Mouse (Mus musculus) CH12.LX (cell line): ENCODE data around the gene Runx3. TPM values are rescaled to one million over a fixed set of nuclear protein-coding genes. Genes with fewer than 3 reads are reported as not detected.

ENCODE experiments used
- DNase-seq: peaks from one replicate; pipeline ENCODE4 v3.0.0-alpha.2; 2013; ENCODE audit errors: extremely low read depth
- H3K27ac ChIP-seq: 2 replicates; pipeline ENCODE4 v1.5.1; 2012; ENCODE audit warnings: low read depth, mild to moderate bottlenecking, control low read depth, moderate library complexity; ENCODE audit not compliant: insufficient read depth
- H3K27me3 ChIP-seq: replicated peaks from 2 replicates; pipeline ENCODE3; 2012; ENCODE audit warnings: inconsistent platforms
- H3K36me3 ChIP-seq, 2 experiments: replicated peaks in 1 of 2; 2 replicates each; pipeline versions ENCODE3 to v1.6.1; 2012; ENCODE audit warnings: inconsistent platforms in 1 of 2, low read length in 1 of 2, mild to moderate bottlenecking in 1 of 2, mixed read lengths in 1 of 2, moderate library complexity in 1 of 2; ENCODE audit not compliant: control insufficient read depth in 1 of 2, insufficient read depth in 1 of 2
- H3K4me1 ChIP-seq, 2 experiments: 2 replicates each; pipeline ENCODE4 v1.6.1; 2012; ENCODE audit warnings: inconsistent platforms in 1 of 2, moderate library complexity in 1 of 2; ENCODE audit not compliant: insufficient read depth in 2 of 2, control insufficient read depth in 1 of 2
- H3K4me2 ChIP-seq: 2 replicates; pipeline ENCODE4 v1.6.1; 2012; ENCODE audit warnings: low read depth, mild to moderate bottlenecking, control low read depth; ENCODE audit not compliant: poor library complexity, insufficient read depth, severe bottlenecking
- H3K4me3 ChIP-seq, 3 experiments: fragments of 150-350 bp in 1 of 3; sonication (generic) in 1 of 3; replicated peaks in 1 of 3; 2 replicates each; pipeline versions ENCODE3 to v1.5.1; 2011 to 2012; ENCODE audit warnings: low read depth in 2 of 3, low read length in 2 of 3, mild to moderate bottlenecking in 2 of 3, moderate library complexity in 2 of 3, control low read depth in 1 of 3, improper control_type of control experiment in 1 of 3, inconsistent platforms in 1 of 3, mixed read lengths in 1 of 3; ENCODE audit not compliant: poor library complexity in 1 of 3
- H3K79me2 ChIP-seq: replicated peaks from 2 replicates; pipeline ENCODE4 v1.6.1; 2012; ENCODE audit warnings: mild to moderate bottlenecking, moderate library complexity; ENCODE audit not compliant: control insufficient read depth, poor library complexity, insufficient read depth, severe bottlenecking; ENCODE audit errors: extremely low read depth
- H3K9ac ChIP-seq: 2 replicates; pipeline ENCODE4 v1.6.1; 2012; ENCODE audit warnings: low read depth, mild to moderate bottlenecking, control low read depth, moderate library complexity; ENCODE audit not compliant: insufficient read depth
- H3K9me3 ChIP-seq: replicated peaks from 2 replicates; pipeline ENCODE3; 2012; ENCODE audit warnings: low read length, inconsistent platforms, mixed read lengths
- BHLHE40 ChIP-seq: IDR thresholded peaks from 2 replicates; pipeline ENCODE4 v1.6.1; 2011; ENCODE audit warnings: mild to moderate bottlenecking, low read depth, low read length, improper control_type of control experiment
- CHD1 ChIP-seq: IDR thresholded peaks from 2 replicates; pipeline ENCODE4 v1.6.1; 2012; ENCODE audit warnings: low read depth, low read length, improper control_type of control experiment, inconsistent platforms
- CTCF ChIP-seq, 2 experiments: IDR thresholded peaks in 1 of 2; conservative IDR thresholded peaks in 1 of 2; 2 replicates each; pipeline ENCODE4 v1.5.1; 2011 to 2012; ENCODE audit warnings: low read depth in 2 of 2, low read length in 2 of 2, improper control_type of control experiment in 1 of 2, inconsistent platforms in 1 of 2, mild to moderate bottlenecking in 1 of 2, moderate library complexity in 1 of 2
- E2F4 ChIP-seq: IDR thresholded peaks from 2 replicates; pipeline ENCODE4 v1.6.1; 2011; ENCODE audit warnings: low read depth, low read length, improper control_type of control experiment; ENCODE audit not compliant: insufficient replicate concordance
- ELF1 ChIP-seq: IDR thresholded peaks from 2 replicates; pipeline ENCODE4 v1.6.1; 2014; ENCODE audit warnings: low read depth, mild to moderate bottlenecking, inconsistent platforms, low read length, improper control_type of control experiment
- EP300 ChIP-seq: IDR thresholded peaks from 2 replicates; pipeline ENCODE4 v1.6.1; 2011; ENCODE audit warnings: low read length, improper control_type of control experiment
- GABPA ChIP-seq: IDR thresholded peaks from 2 replicates; pipeline ENCODE4 v1.6.1; 2012; ENCODE audit warnings: low read depth, low read length, improper control_type of control experiment, inconsistent platforms; ENCODE audit not compliant: insufficient replicate concordance
- HCFC1 ChIP-seq: IDR thresholded peaks from 2 replicates; pipeline ENCODE4 v1.6.1; 2012; ENCODE audit warnings: low read depth, mild to moderate bottlenecking, inconsistent platforms, low read length, improper control_type of control experiment
- IRF4 ChIP-seq: IDR thresholded peaks from 2 replicates; pipeline ENCODE4 v1.6.1; 2014; ENCODE audit warnings: low read depth, mild to moderate bottlenecking, inconsistent platforms, low read length, improper control_type of control experiment
- JUN ChIP-seq: IDR thresholded peaks from 2 replicates; pipeline ENCODE4 v1.6.1; 2011; ENCODE audit warnings: low read depth, mild to moderate bottlenecking, low read length, improper control_type of control experiment, moderate library complexity; ENCODE audit not compliant: insufficient read depth
- KAT2A ChIP-seq: IDR thresholded peaks from 2 replicates; pipeline ENCODE4 v1.6.1; 2012; ENCODE audit warnings: low read length, improper control_type of control experiment, inconsistent platforms; ENCODE audit not compliant: insufficient replicate concordance
- MAFK ChIP-seq: IDR thresholded peaks from 2 replicates; pipeline ENCODE4 v1.6.1; 2011; ENCODE audit warnings: low read length, improper control_type of control experiment; ENCODE audit not compliant: insufficient replicate concordance
- MAX ChIP-seq: IDR thresholded peaks from 2 replicates; pipeline ENCODE4 v1.6.1; 2011; ENCODE audit warnings: low read length, improper control_type of control experiment
- MEF2A ChIP-seq: IDR thresholded peaks from 2 replicates; pipeline ENCODE4 v1.6.1; 2014; ENCODE audit warnings: low read depth, mild to moderate bottlenecking, inconsistent platforms, low read length, improper control_type of control experiment, borderline replicate concordance
- MXI1 ChIP-seq: IDR thresholded peaks from 2 replicates; pipeline ENCODE4 v1.6.1; 2011; ENCODE audit warnings: mild to moderate bottlenecking, low read depth, low read length, improper control_type of control experiment
- MYC ChIP-seq: IDR thresholded peaks from 2 replicates; pipeline ENCODE4 v1.6.1; 2011; ENCODE audit warnings: low read depth, mild to moderate bottlenecking, improper control_type of control experiment, low read length
- NELFE ChIP-seq: IDR thresholded peaks from 2 replicates; pipeline ENCODE4 v1.6.1; 2011; ENCODE audit warnings: low read depth, low read length, improper control_type of control experiment
- NRF1 ChIP-seq: IDR thresholded peaks from 2 replicates; pipeline ENCODE4 v1.6.1; 2014; ENCODE audit warnings: low read depth, mild to moderate bottlenecking, inconsistent platforms, low read length, improper control_type of control experiment, moderate library complexity
- PAX5 ChIP-seq: IDR thresholded peaks from 2 replicates; pipeline ENCODE4 v1.6.1; 2012; ENCODE audit warnings: low read length, inconsistent platforms, mixed read lengths
- POLR2A ChIP-seq: IDR thresholded peaks from 2 replicates; pipeline ENCODE4 v1.6.1; 2011; ENCODE audit warnings: low read depth, mild to moderate bottlenecking, improper control_type of control experiment, low read length
- POLR2AphosphoS2 ChIP-seq: IDR thresholded peaks from 2 replicates; pipeline ENCODE4 v1.6.1; 2011; ENCODE audit warnings: low read depth, low read length, improper control_type of control experiment
- RAD21 ChIP-seq: IDR thresholded peaks from 2 replicates; pipeline ENCODE4 v1.6.1; 2011; ENCODE audit warnings: low read depth, mild to moderate bottlenecking, low read length, improper control_type of control experiment, moderate library complexity
- RCOR1 ChIP-seq: conservative IDR thresholded peaks from 2 replicates; pipeline ENCODE4 v1.6.1; 2012; ENCODE audit warnings: low read depth, mild to moderate bottlenecking, inconsistent platforms, low read length, improper control_type of control experiment
- SIN3A ChIP-seq: IDR thresholded peaks from 2 replicates; pipeline ENCODE4 v1.6.1; 2012; ENCODE audit warnings: low read length, improper control_type of control experiment, inconsistent platforms
- SMC3 ChIP-seq: IDR thresholded peaks from 2 replicates; pipeline ENCODE4 v1.6.1; 2011; ENCODE audit warnings: low read depth, low read length, improper control_type of control experiment
- TBP ChIP-seq: conservative IDR thresholded peaks from 2 replicates; pipeline ENCODE4 v1.6.1; 2011; ENCODE audit warnings: low read depth, low read length, improper control_type of control experiment
- USF1 ChIP-seq: IDR thresholded peaks from 2 replicates; pipeline ENCODE4 v1.6.1; 2014; ENCODE audit warnings: low read depth, mild to moderate bottlenecking, inconsistent platforms, low read length, improper control_type of control experiment
- USF2 ChIP-seq: conservative IDR thresholded peaks from 2 replicates; pipeline ENCODE4 v1.6.1; 2011; ENCODE audit warnings: low read depth, low read length, improper control_type of control experiment
- ZC3H11A ChIP-seq: IDR thresholded peaks from 2 replicates; pipeline ENCODE4 v1.6.1; 2012; ENCODE audit warnings: low read depth, mild to moderate bottlenecking, inconsistent platforms, low read length, improper control_type of control experiment
- ZKSCAN1 ChIP-seq: IDR thresholded peaks from 2 replicates; pipeline ENCODE4 v1.6.1; 2012; ENCODE audit warnings: low read depth, inconsistent platforms, low read length, improper control_type of control experiment, borderline replicate concordance
- ZMIZ1 ChIP-seq: IDR thresholded peaks from 2 replicates; pipeline ENCODE4 v1.6.1; 2012; ENCODE audit warnings: low read depth, mild to moderate bottlenecking, inconsistent platforms, low read length, improper control_type of control experiment
- ZNF384 ChIP-seq: IDR thresholded peaks from 2 replicates; pipeline ENCODE4 v1.6.1; 2012; ENCODE audit warnings: low read depth, low read length, improper control_type of control experiment, inconsistent platforms
- dilution Hi-C: fragments of 300-500 bp; cut with MboI; formaldehyde crosslinking; loops from 2 replicates; pipeline ENCODE4 v1.14.3; 2020; ENCODE audit warnings: low sequenced_read_pairs; ENCODE audit not compliant: extremely low pct_unique_long_range_greater_than_20kb, extremely low pct_ligation_motif_present
- in situ Hi-C: fragments of 300-500 bp; cut with MboI; formaldehyde crosslinking; loops from 3 replicates; pipeline ENCODE4 v1.14.3; 2019; ENCODE audit warnings: low sequenced_read_pairs, low pct_ligation_motif_present, low pct_unique_long_range_greater_than_20kb, mixed read lengths
- polyA plus RNA-seq: library from polyadenylated mRNA; unstranded; fragments of >175 nt; gene quantifications from 2 replicates; pipeline ENCODE4 v1.2.1, GENCODE M21; 2012; ENCODE audit warnings: low read depth; ENCODE audit not compliant: insufficient read length
- total RNA-seq, 2 experiments: library from RNA; depleted of rRNA; stranded (reverse); fragments of 300-350 nt in 1 of 2; fragments of >200 nt in 1 of 2; gene quantifications; 2 replicates each; pipeline ENCODE4 v1.2.3; 2012 to 2014

The Runx3 gene
- total and polyA plus RNA-seq, 3 experiments: 5.0 to 61.1 (median 19.7) TPM

- Histone ChIP-seq H3K79me2 (peaks cover 71% of the 10 kb centered on the region), H3K27ac (peak overlapping the region; percentile 70; the same call in 1 of the 2 replicates), H3K4me2 (peak overlapping the region; percentile 83), H3K4me3 (peak overlapping the region in 1 of 3 experiments; percentile 18), H3K4me1 (peaks cover 15 to 66% of the 10 kb centered on the region in 2 experiments), H3K9ac (peak overlapping the region; percentile 5; the same call in 1 of the 2 replicates)
- dilution Hi-C loops: no loop called here
- TF ChIP-seq MXI1 (peak; percentile 58), SMC3 (no peak), MYC (0 out of 2 replicates have a peak, but pooled peaks have one; percentile 26)
- TF ChIP-seq, all 38 proteins: peak for 2
- in situ Hi-C loops: no loop called here
- Histone ChIP-seq H3K27me3 (no peaks in the 10 kb centered on the region), H3K36me3 (peaks cover 11 to 49% of the 10 kb centered on the region in 2 experiments), H3K9me3 (no peaks in the 10 kb centered on the region)
- DNase-seq: no peak
These were observed 36.9 kb downstream of the Runx3 start for GRCm38 (mm10) chr4:135157329-135157728.

GRCm38 (mm10) chr4:135158724-135159409, 38.4 kb downstream of the Runx3 start:
- Histone ChIP-seq H3K36me3 (peaks cover 23 to 62% of the 10 kb centered on the region in 2 experiments), H3K4me2 (peak overlapping the region; percentile 72), H3K9ac (peak overlapping the region; percentile 54; the same call in 1 of the 2 replicates), H3K27ac (peak overlapping the region; percentile 96), H3K4me1 (peaks cover 15 to 77% of the 10 kb centered on the region in 2 experiments), H3K9me3 (no peaks in the 10 kb centered on the region), H3K79me2 (peaks cover 67% of the 10 kb centered on the region), H3K4me3 (peak overlapping the region in 2 of 3 experiments; percentile 19 to 41), H3K27me3 (no peaks in the 10 kb centered on the region)
- in situ Hi-C loops (no loop called here), dilution Hi-C loops (no loop called here)
- peak; percentile 95 for DNase-seq
- TF ChIP-seq ZC3H11A (no peak), SIN3A (no peak; the same call in 1 of the 2 replicates), IRF4 (peak; percentile 23; the same call in 1 of the 2 replicates), POLR2A (peak; percentile 18; the same call in 1 of the 2 replicates), EP300 (no peak), USF2 (no peak), MXI1 (no peak), BHLHE40 (peak; percentile 88), RAD21 (no peak), ZMIZ1 (no peak), ELF1 (peak; percentile 72), MAX (peak; percentile 80), NRF1 (no peak), CTCF (conservative IDR thresholded peaks at IDR 0.05 in 1 of 2, IDR thresholded peaks at IDR 0.05 in 1 of 2; ENCODE audit: low read depth in 2 of 2, low read length in 2 of 2) (no peak), ZNF384 (no peak), SMC3 (no peak), NELFE (no peak), MAFK (no peak), CHD1 (no peak), ZKSCAN1 (no peak), HCFC1 (no peak), GABPA (no peak), MEF2A (no peak), PAX5 (no peak), TBP (no peak), POLR2AphosphoS2 (no peak; the same call in 1 of the 2 replicates), USF1 (no peak), JUN (no peak), KAT2A (no peak), RCOR1 (no peak), E2F4 (no peak)
